8 mouse cellular contexts compared by ENCODE assay signal in genomic region chr1:75236117-75237050, GRCm38 (mm10). TPM values are rescaled to one million over a fixed set of nuclear protein-coding genes. Genes with fewer than 3 reads are reported as not detected.
A peak's percentile ranks its signal among the peaks of the same experiment; 100 is the strongest.
DNase-seq lines count a peak whose midpoint lies in the region; ATAC-seq and TF ChIP-seq lines count a peak whose summit lies in the region.

Gene Dnajb2 (plus strand): TSS chr1:75236406.

- H3K4me1 ChIP-seq in hindbrain, embryonic 10.5 days (replicated peaks) = peaks cover 31% of the 10 kb centered on the region
- H3K4me1 ChIP-seq in lung, postnatal 0 days (ENCODE audit: insufficient read depth, low read depth, low read length) = peaks cover 6% of the 10 kb centered on the region; the same call in 1 of the 2 replicates

- H3K9me3 ChIP-seq in hindbrain, embryonic 10.5 days = no peaks in the 10 kb centered on the region
- no peaks in the 10 kb centered on the region for H3K9me3 ChIP-seq in lung, postnatal 0 days (ENCODE audit: low read length)

- 1% methylated on average over 64 of the region's 64 CpGs for WGBS in hindbrain, embryonic 10.5 days
- WGBS in lung, postnatal 0 days = under 1% methylated on average over 47 of the region's 64 CpGs

- peaks cover 14% of the 10 kb centered on the region for H3K36me3 ChIP-seq in hindbrain, embryonic 10.5 days
- no peaks in the 10 kb centered on the region for H3K36me3 ChIP-seq in lung, postnatal 0 days (ENCODE audit: insufficient read depth, low read length)

- peak within 1 kb of the TSS; percentile 96 for H3K4me2 ChIP-seq in lung, postnatal 0 days (replicated peaks; ENCODE audit: low read depth, low read length)

- peaks cover 12% of the 10 kb centered on the region; the same call in 1 of the 2 replicates for H3K27me3 ChIP-seq in hindbrain, embryonic 10.5 days (ENCODE audit: insufficient read depth, poor library complexity, severe bottlenecking)
- H3K27me3 ChIP-seq in lung, postnatal 0 days (replicated peaks; ENCODE audit: insufficient read depth, low read length) = no peaks in the 10 kb centered on the region

- peak; percentile 88 for DNase-seq in MN1 (ENCODE audit: low spot score)
- peak; percentile 91 for DNase-seq in cerebellum, adult 9-10 months
- peak; percentile 75 to 87 for DNase-seq in frontal cortex, adult 2 months (ENCODE audit: extremely low spot score in 1 of 2, low spot score in 1 of 2)
- peak; percentile 85 for DNase-seq in hindbrain, embryonic 10.5 days (ENCODE audit: low spot score)
- peak; percentile 76 to 82 for DNase-seq in layer of hippocampus, postnatal 10 days (ENCODE audit: low spot score in 2 of 2)
- peak; percentile 95 for DNase-seq in lung, postnatal 0 days (ENCODE audit: low spot score)
- peak; percentile 73 for DNase-seq in ovary, postnatal 10 days (ENCODE audit: low spot score)
- peak; percentile 40 to 57 for DNase-seq in thymus, postnatal 10 days (ENCODE audit: low spot score in 2 of 2)

- peak within 1 kb of the TSS; percentile 66 for H3K9ac ChIP-seq in lung, postnatal 0 days (replicated peaks; ENCODE audit: low read depth)

- TF ChIP-seq EP300 in lung, postnatal 0 days (IDR thresholded peaks at IDR 0.05) = 0 out of 2 replicates have a peak, but pooled peaks have one; percentile 15

- peak within 1 kb of the TSS; percentile 77 for H3K4me3 ChIP-seq in hindbrain, embryonic 10.5 days
- peak within 1 kb of the TSS; percentile 62 for H3K4me3 ChIP-seq in lung, postnatal 0 days (ENCODE audit: low read depth, low read length)

- TF ChIP-seq CTCF in lung, postnatal 0 days (IDR thresholded peaks at IDR 0.05) = no peak

- peak; percentile 96 for ATAC-seq in lung, postnatal 0 days

- peak within 1 kb of the TSS; percentile 94 for H3K27ac ChIP-seq in hindbrain, embryonic 10.5 days
- H3K27ac ChIP-seq in lung, postnatal 0 days (ENCODE audit: low read length) = peak within 1 kb of the TSS; percentile 94

RNA-seq across cellular contexts. Expression of gene Dnajb2, which starts in this region (rescaled TPM):
- 78.7 and 90.5 TPM in 2 replicates for polyA plus RNA-seq in frontal cortex, adult 2 months (2012; rRNA removed)
- polyA plus RNA-seq in hindbrain, embryonic 10.5 days (2016; fragmentation: Nextera tagmentation; extraction: Ambion mirVana) = 28.9 and 37.5 TPM in 2 replicates
- total RNA-seq in layer of hippocampus, postnatal 10 days (2021) = 10 to 100 TPM; 52.9 to 60.9 TPM
- 40.1 and 45.6 TPM in 2 replicates for polyA plus RNA-seq in lung, postnatal 0 days (2015; fragmentation: Nextera tagmentation; extraction: Ambion mirVana)

Comparison
In these comparisons a context has a peak if more than half of its experiments do, and no peak if none do; other contexts are left out.
1. Peak in every context shown above with its lines: DNase-seq, ATAC-seq, H3K4me3 ChIP-seq and H3K27ac ChIP-seq.